Mouse (Mus musculus): ENCODE measurements around the gene Khk. TPM values are rescaled to one million over a fixed set of nuclear protein-coding genes. Genes with fewer than 3 reads are reported as not detected.

The Khk gene
- polyA plus RNA-seq, 1 experiment from 2014 or later: 89.6 TPM

- peak overlapping the region; percentile 63 for H3K4me2 ChIP-seq (replicated peaks; ENCODE audit: low read depth)
- peaks cover 25% of the 10 kb centered on the region for H3K36me3 ChIP-seq (ENCODE audit: control insufficient read depth, insufficient read depth)
- peak; percentile 65 for ATAC-seq
- WGBS: 2% methylated on average over 7 of the region's 7 CpGs
- peak; percentile 81 for TF ChIP-seq CTCF (IDR thresholded peaks at IDR 0.05; ENCODE audit: low read depth)
- H3K27me3 ChIP-seq (replicated peaks; ENCODE audit: control insufficient read depth, insufficient read depth, low read length): no peaks in the 10 kb centered on the region
- H3K4me3 ChIP-seq (ENCODE audit: low read depth, low read length): peak overlapping the region; percentile 44
- no peaks in the 10 kb centered on the region for H3K9me3 ChIP-seq (ENCODE audit: control insufficient read depth)
- peak overlapping the region; percentile 15; the same call in 1 of the 2 replicates for H3K27ac ChIP-seq (ENCODE audit: low read depth, low read length)
- peaks cover 6% of the 10 kb centered on the region; the same call in 1 of the 2 replicates for H3K4me1 ChIP-seq (replicated peaks; ENCODE audit: control insufficient read depth, insufficient read depth, low read length)
- H3K9ac ChIP-seq (ENCODE audit: low read depth, low read length): 0 out of 2 replicates have a peak overlapping the region, but pooled peaks have one; percentile 0
Measured at GRCm38 (mm10) chr5:30915974-30916433, 5.2 kb upstream of the Khk start.

- Histone ChIP-seq H3K4me3 (ENCODE audit: low read depth, low read length) (no peak overlapping the region), H3K9me3 (ENCODE audit: control insufficient read depth) (no peaks in the 10 kb centered on the region), H3K36me3 (ENCODE audit: control insufficient read depth, insufficient read depth) (peaks cover 25% of the 10 kb centered on the region), H3K27ac (ENCODE audit: low read depth, low read length) (0 out of 2 replicates have a peak overlapping the region, but pooled peaks have one; percentile 29), H3K27me3 (replicated peaks; ENCODE audit: control insufficient read depth, insufficient read depth, low read length) (no peaks in the 10 kb centered on the region), H3K9ac (ENCODE audit: low read depth, low read length) (no peak overlapping the region), H3K4me2 (replicated peaks; ENCODE audit: low read depth) (no peak overlapping the region), H3K4me1 (replicated peaks; ENCODE audit: control insufficient read depth, insufficient read depth, low read length) (peaks cover 7% of the 10 kb centered on the region; the same call in 1 of the 2 replicates)
- TF ChIP-seq CTCF (IDR thresholded peaks at IDR 0.05; ENCODE audit: low read depth): no peak
- ATAC-seq: no peak
- 89% methylated on average over 9 of the region's 9 CpGs for WGBS
Measured at GRCm38 (mm10) chr5:30916841-30917240, 4.4 kb upstream of the Khk start.

DNA sequence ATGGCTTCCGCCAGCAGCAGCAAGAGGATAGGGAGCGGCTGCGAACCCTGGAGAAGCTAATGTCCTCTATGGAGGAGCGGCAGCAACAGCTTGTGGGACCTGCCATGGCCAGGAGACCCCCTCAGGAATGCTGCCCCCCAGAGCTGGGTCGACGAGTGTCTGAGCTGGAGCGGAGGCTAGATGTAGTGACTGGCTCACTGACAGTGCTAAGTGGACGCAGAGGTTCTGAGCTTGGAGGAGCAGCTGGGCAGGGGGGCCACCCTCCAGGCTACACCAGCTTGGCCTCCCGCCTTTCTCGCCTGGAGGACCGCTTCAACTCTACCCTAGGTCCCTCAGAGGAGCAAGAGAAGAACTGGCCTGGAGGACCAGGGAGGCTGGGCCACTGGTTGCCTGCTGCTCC, 3.9 kb upstream of the Khk start:
- Histone ChIP-seq H3K36me3 (ENCODE audit: control insufficient read depth, insufficient read depth) (peaks cover 25% of the 10 kb centered on the region), H3K4me2 (replicated peaks; ENCODE audit: low read depth) (no peak overlapping the region), H3K27me3 (replicated peaks; ENCODE audit: control insufficient read depth, insufficient read depth, low read length) (no peaks in the 10 kb centered on the region), H3K27ac (ENCODE audit: low read depth, low read length) (no peak overlapping the region), H3K4me1 (replicated peaks; ENCODE audit: control insufficient read depth, insufficient read depth, low read length) (peaks cover 6% of the 10 kb centered on the region; the same call in 1 of the 2 replicates), H3K9ac (ENCODE audit: low read depth, low read length) (no peak overlapping the region), H3K9me3 (ENCODE audit: control insufficient read depth) (no peaks in the 10 kb centered on the region), H3K4me3 (ENCODE audit: low read depth, low read length) (no peak overlapping the region)
- 94% methylated on average over 11 of the region's 11 CpGs for WGBS
- no peak for TF ChIP-seq CTCF (IDR thresholded peaks at IDR 0.05; ENCODE audit: low read depth)
- no peak for ATAC-seq

- H3K27me3 ChIP-seq (replicated peaks; ENCODE audit: control insufficient read depth, insufficient read depth, low read length): no peaks in the 10 kb centered on the region
- H3K4me2 ChIP-seq (replicated peaks; ENCODE audit: low read depth): no peak overlapping the region
- H3K4me3 ChIP-seq (ENCODE audit: low read depth, low read length): no peak overlapping the region
- no peak overlapping the region for H3K9ac ChIP-seq (ENCODE audit: low read depth, low read length)
- H3K27ac ChIP-seq (ENCODE audit: low read depth, low read length): no peak overlapping the region
- no peaks in the 10 kb centered on the region for H3K9me3 ChIP-seq (ENCODE audit: control insufficient read depth)
- ATAC-seq: no peak
- WGBS: 87% methylated on average over 31 of the region's 31 CpGs
- H3K36me3 ChIP-seq (ENCODE audit: control insufficient read depth, insufficient read depth): peaks cover 25% of the 10 kb centered on the region
- H3K4me1 ChIP-seq (replicated peaks; ENCODE audit: control insufficient read depth, insufficient read depth, low read length): 0 out of 2 replicates have a peak, but pooled peaks cover 4% of the 10 kb centered on the region
- TF ChIP-seq CTCF (IDR thresholded peaks at IDR 0.05; ENCODE audit: low read depth): no peak
Measured at GRCm38 (mm10) chr5:30917891-30918670, 3.1 kb upstream of the Khk start.

DNA sequence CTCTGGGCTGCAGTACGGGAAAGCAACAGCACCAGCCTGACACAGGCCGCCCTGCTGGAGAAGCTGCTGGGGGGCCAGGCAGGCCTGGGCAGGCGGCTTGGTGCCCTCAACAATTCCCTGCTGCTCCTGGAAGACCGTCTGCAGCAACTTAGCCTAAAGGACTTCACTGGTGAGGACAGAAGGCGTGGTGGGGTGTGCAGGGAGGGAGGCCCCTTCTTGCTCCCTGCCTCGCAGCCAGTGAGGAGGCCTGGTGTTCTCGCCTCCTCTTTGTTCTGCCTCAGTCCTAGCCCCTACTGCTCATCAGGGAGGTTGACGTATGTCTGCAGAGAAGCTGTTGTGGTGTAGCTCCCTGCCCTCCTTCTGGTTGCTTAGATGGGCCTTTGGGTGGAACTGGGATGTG, 2.5 kb upstream of the Khk start:
- 82% methylated on average over 8 of the region's 8 CpGs for WGBS
- Histone ChIP-seq H3K4me3 (ENCODE audit: low read depth, low read length) (no peak overlapping the region), H3K9me3 (ENCODE audit: control insufficient read depth) (no peaks in the 10 kb centered on the region), H3K36me3 (ENCODE audit: control insufficient read depth, insufficient read depth) (peaks cover 25% of the 10 kb centered on the region), H3K4me1 (replicated peaks; ENCODE audit: control insufficient read depth, insufficient read depth, low read length) (0 out of 2 replicates have a peak, but pooled peaks cover 4% of the 10 kb centered on the region), H3K27ac (ENCODE audit: low read depth, low read length) (no peak overlapping the region), H3K27me3 (replicated peaks; ENCODE audit: control insufficient read depth, insufficient read depth, low read length) (no peaks in the 10 kb centered on the region), H3K9ac (ENCODE audit: low read depth, low read length) (no peak overlapping the region), H3K4me2 (replicated peaks; ENCODE audit: low read depth) (no peak overlapping the region)
- ATAC-seq: no peak
- TF ChIP-seq CTCF (IDR thresholded peaks at IDR 0.05; ENCODE audit: low read depth): no peak

- Histone ChIP-seq H3K9me3 (ENCODE audit: control insufficient read depth) (no peaks in the 10 kb centered on the region), H3K27ac (ENCODE audit: low read depth, low read length) (peak overlapping the region; percentile 68; the same call in 1 of the 2 replicates), H3K4me1 (replicated peaks; ENCODE audit: control insufficient read depth, insufficient read depth, low read length) (0 out of 2 replicates have a peak, but pooled peaks cover 4% of the 10 kb centered on the region), H3K36me3 (ENCODE audit: control insufficient read depth, insufficient read depth) (peaks cover 25% of the 10 kb centered on the region), H3K27me3 (replicated peaks; ENCODE audit: control insufficient read depth, insufficient read depth, low read length) (no peaks in the 10 kb centered on the region), H3K4me2 (replicated peaks; ENCODE audit: low read depth) (peak overlapping the region; percentile 87), H3K4me3 (ENCODE audit: low read depth, low read length) (0 out of 2 replicates have a peak overlapping the region, but pooled peaks have one; percentile 55), H3K9ac (ENCODE audit: low read depth, low read length) (no peak overlapping the region)
- TF ChIP-seq CTCF (IDR thresholded peaks at IDR 0.05; ENCODE audit: low read depth): no peak
- no peak for ATAC-seq
- 67% methylated on average over 11 of the region's 11 CpGs for WGBS
Measured at GRCm38 (mm10) chr5:30919831-30920614, 1.2 kb upstream of the Khk start.

All from intestine, postnatal 0 days (tissue).